Mouse (Mus musculus): ENCODE data around the gene Wbp2nl. TPM values are rescaled to one million over a fixed set of nuclear protein-coding genes. Genes with fewer than 3 reads are reported as not detected.

Gene Wbp2nl
- polyA plus RNA-seq, 1 experiment from 2014 or later = not detected

DNA sequence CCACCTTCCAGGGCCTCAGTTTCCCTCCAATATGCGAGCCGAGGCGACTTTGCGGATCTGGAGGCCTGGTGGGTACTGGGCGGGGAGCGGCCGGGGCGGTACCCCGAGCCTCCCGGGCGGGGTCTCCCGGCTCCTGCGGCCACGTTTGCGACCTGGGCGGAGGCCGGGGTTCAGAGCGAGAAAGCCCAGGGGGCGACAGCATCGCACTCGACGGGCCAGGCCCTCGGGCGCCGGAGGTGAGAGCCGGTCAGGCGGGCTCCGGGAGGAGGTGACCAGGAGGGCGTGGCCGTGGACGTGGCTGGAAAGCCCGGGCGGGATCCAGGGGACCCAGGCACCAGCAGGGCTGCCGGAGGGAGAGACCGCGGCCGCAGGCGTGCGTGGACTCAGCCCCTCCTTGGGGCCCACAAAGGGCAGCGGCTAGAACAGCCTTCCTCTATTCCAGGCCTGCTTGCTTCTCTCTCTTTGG lies 42.3 kb downstream of the Wbp2nl start:
- peak overlapping the region; percentile 68 for H3K9ac ChIP-seq
- WGBS = 1% methylated on average over 35 of the region's 40 CpGs
- peak overlapping the region; percentile 85 for H3K27ac ChIP-seq (replicated peaks)
- peaks cover 11% of the 10 kb centered on the region; the same call in 1 of the 2 replicates for H3K36me3 ChIP-seq
- H3K9me3 ChIP-seq (replicated peaks) = no peaks in the 10 kb centered on the region
- ATAC-seq (ENCODE audit: insufficient number of reproducible peaks, low FRiP score, low TSS enrichment, low read depth) = no peak
- H3K27me3 ChIP-seq = no peaks in the 10 kb centered on the region
- peak overlapping the region; percentile 72 for H3K4me2 ChIP-seq (replicated peaks)
- peak overlapping the region; percentile 59 for H3K4me3 ChIP-seq (replicated peaks)
- H3K4me1 ChIP-seq = peaks cover 47% of the 10 kb centered on the region

DNA sequence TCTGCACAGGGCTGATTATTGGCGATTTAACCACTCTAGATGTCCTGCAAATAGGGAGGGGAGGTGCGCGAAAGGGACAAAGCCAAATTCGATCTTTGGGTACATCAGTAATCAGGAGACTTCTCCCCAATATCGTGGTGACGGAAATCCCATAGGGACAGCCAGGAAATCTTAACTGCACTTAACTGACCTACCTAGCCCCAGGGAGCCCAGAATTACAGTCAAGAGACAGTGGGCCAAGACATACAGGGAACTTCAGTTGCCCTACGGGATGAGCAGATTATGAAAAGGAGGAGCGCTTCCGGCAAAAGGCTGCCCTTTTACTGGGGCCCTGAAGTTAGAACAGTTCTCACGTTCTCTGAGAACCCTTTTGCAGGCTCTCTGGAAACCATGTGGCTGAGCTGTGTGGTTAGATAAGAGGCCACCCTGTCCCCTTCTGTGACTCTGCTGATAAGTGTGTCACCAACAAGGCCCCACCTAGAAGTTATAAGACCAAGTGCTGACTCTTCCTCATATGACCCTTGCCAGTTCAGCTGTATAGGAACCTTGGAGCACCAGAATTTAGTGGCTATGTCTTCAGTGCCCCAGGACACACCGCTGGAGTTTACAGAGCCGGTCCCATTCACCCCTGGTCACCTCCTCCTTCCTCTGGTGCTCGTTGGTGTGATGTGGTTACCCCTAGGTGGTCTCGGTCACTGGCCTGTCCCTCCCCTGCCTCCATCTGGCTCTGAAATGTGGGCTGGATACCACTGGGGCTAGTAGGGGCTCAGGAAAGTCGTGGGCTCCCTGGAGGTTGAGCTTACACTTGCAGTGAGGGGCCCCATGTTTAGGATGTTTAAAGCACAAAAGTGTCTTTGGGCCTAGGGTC lies 43.2 kb downstream of the Wbp2nl start:
- WGBS = 53% methylated on average over 15 of the region's 15 CpGs
- Histone ChIP-seq H3K4me3 (replicated peaks) (peak overlapping the region; percentile 59), H3K9me3 (replicated peaks) (no peaks in the 10 kb centered on the region), H3K4me2 (replicated peaks) (peak overlapping the region; percentile 72), H3K27ac (replicated peaks) (peak overlapping the region; percentile 85), H3K36me3 (peaks cover 5% of the 10 kb centered on the region; the same call in 1 of the 2 replicates), H3K9ac (peak overlapping the region; percentile 68), H3K27me3 (no peaks in the 10 kb centered on the region), H3K4me1 (peaks cover 44% of the 10 kb centered on the region)
- no peak for ATAC-seq (ENCODE audit: insufficient number of reproducible peaks, low FRiP score, low TSS enrichment, low read depth)

DNA sequence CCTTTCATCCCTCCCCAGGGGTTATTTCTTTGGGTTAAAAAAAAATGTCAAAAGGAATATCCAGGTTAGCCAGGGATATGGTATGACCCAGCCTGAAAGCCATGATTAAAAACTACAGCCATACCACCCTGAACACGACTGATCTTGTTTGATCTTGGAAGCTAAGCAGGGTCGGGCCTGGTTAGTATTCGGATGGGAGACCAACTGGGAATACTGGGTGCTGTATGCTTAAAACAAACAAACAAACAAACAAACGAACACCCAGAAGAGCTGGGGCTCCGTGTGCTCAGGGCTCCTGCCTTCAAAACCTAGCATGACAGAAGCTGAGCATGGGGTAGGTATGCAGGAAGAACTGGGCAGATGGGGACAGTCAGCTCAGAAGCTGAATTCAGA lies 43.8 kb downstream of the Wbp2nl start:
- WGBS = 71% methylated on average over 5 of the region's 5 CpGs
- Histone ChIP-seq H3K27me3 (no peaks in the 10 kb centered on the region), H3K4me1 (peaks cover 45% of the 10 kb centered on the region), H3K4me3 (replicated peaks) (no peak overlapping the region; the same call in 1 of the 2 replicates), H3K4me2 (replicated peaks) (0 out of 2 replicates have a peak overlapping the region, but pooled peaks have one; percentile 72), H3K36me3 (0 out of 2 replicates have a peak, but pooled peaks cover 4% of the 10 kb centered on the region), H3K9ac (no peak overlapping the region), H3K9me3 (replicated peaks) (no peaks in the 10 kb centered on the region), H3K27ac (replicated peaks) (no peak overlapping the region)
- ATAC-seq (ENCODE audit: insufficient number of reproducible peaks, low FRiP score, low TSS enrichment, low read depth) = no peak

DNA sequence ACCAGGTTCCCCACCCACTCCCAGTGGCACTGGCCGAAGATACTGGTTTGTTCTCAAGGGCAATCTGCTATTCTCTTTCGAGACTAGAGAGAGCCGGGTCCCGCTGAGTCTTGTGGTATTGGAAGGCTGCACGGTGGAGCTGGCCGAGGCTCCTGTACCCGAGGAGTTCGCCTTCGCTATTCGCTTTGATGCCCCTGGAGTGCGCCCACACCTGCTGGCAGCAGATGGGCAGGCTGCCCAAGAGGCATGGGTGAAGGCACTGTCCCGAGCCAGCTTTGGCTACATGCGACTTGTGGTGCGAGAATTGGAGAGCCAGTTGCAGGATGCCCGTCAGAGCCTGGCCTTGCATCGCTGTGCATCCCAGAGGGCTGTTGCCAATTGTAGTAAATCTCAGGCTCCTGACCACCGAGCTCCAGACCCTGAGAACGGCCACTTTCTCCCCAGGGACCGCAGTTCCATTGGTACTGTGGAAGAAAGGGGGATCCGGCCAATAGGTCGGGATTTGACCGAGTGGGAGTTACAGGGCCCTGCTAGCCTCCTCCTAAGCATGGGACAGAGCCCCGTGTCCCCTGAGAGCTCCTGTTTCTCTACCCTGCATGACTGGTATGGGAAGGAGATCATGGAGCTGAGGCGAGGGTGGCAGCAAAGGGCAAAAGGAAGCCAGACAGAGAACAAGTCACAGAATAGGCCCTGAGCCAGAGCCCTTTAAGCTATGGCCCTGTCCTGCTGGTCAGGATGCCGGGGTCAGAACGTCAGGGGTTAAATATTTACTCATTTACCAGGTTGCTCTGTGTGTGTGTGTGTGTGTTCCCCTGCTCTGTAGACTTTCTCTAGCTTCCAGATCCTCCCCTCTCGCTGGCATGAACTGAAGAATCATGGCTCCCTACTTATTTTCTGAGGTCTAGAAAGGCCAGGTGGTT lies 44.9 kb downstream of the Wbp2nl start:
- Histone ChIP-seq H3K4me2 (replicated peaks) (no peak overlapping the region), H3K36me3 (peaks cover 14% of the 10 kb centered on the region), H3K4me1 (peaks cover 42% of the 10 kb centered on the region), H3K9ac (no peak overlapping the region), H3K4me3 (replicated peaks) (no peak overlapping the region), H3K27me3 (no peaks in the 10 kb centered on the region), H3K27ac (replicated peaks) (no peak overlapping the region), H3K9me3 (replicated peaks) (no peaks in the 10 kb centered on the region)
- ATAC-seq (ENCODE audit: insufficient number of reproducible peaks, low FRiP score, low TSS enrichment, low read depth) = no peak
- 87% methylated on average over 27 of the region's 27 CpGs for WGBS

DNA sequence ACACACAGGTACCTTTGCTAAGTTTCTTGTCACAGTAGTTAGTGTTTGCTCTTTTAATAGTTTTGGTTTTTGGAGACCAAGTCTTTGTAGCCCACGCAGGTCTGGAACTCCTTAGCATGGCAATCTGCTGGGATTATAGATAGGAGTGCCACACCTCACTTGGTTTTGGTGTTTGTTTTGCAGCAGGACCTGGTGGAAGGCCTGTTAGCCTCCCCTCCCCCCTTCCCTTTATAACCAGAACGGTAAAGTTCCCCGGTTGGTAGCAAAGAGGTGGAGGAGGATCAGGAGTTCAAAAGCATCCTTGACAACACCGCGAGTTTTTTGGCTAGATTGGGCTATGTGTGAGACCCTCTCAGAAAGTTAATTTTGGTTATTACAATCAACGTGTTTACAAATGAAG lies 46.2 kb downstream of the Wbp2nl start:
- peaks cover 36% of the 10 kb centered on the region for H3K4me1 ChIP-seq
- H3K4me2 ChIP-seq (replicated peaks) = no peak overlapping the region
- H3K4me3 ChIP-seq (replicated peaks) = no peak overlapping the region
- no peaks in the 10 kb centered on the region for H3K9me3 ChIP-seq (replicated peaks)
- H3K36me3 ChIP-seq = peaks cover 27% of the 10 kb centered on the region
- WGBS = 88% methylated on average over 6 of the region's 6 CpGs
- H3K27ac ChIP-seq (replicated peaks) = 0 out of 2 replicates have a peak overlapping the region, but pooled peaks have one; percentile 17
- no peaks in the 10 kb centered on the region for H3K27me3 ChIP-seq
- no peak for ATAC-seq (ENCODE audit: insufficient number of reproducible peaks, low FRiP score, low TSS enrichment, low read depth)
- H3K9ac ChIP-seq = no peak overlapping the region

DNA sequence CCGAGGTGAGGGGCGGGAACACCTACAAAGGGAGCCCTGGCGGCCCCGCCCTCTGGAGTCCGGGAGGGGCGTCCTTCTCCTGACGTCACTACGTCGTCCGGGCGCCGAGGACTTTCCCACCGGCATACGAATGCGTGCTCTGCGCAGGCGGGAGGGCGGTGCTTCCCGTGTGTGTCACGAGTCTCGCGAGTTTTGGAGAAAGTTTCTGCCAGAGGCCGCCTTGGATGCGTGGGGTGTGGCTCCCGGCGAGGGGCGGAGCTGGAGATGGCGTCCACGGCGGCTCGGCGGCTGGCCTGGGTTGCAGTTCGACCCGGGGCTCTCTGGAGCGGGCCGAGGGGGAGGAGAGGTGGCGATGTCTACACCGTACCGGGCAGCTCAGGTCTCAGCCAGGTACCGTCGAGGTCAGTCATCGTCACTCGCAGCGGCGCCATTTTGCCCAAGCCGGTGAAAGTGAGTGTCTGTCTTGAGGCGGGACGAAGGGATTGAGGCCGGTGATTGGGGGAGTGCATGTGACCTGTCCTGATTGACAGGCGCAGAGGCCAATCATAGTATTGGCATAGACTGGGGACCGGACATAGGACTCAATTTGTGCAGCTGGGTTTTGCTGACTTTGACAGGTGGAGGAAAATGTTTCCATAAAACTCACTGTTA lies 47.2 kb downstream of the Wbp2nl start:
- H3K36me3 ChIP-seq = peaks cover 36% of the 10 kb centered on the region
- H3K9ac ChIP-seq = peak overlapping the region; percentile 73
- H3K4me3 ChIP-seq (replicated peaks) = peak overlapping the region; percentile 81
- H3K4me2 ChIP-seq (replicated peaks) = peak overlapping the region; percentile 87
- under 1% methylated on average over 51 of the region's 51 CpGs for WGBS
- H3K9me3 ChIP-seq (replicated peaks) = no peaks in the 10 kb centered on the region
- H3K4me1 ChIP-seq = peaks cover 28% of the 10 kb centered on the region
- peak overlapping the region; percentile 94 for H3K27ac ChIP-seq (replicated peaks)
- ATAC-seq (ENCODE audit: insufficient number of reproducible peaks, low FRiP score, low TSS enrichment, low read depth) = peak; percentile 97
- H3K27me3 ChIP-seq = no peaks in the 10 kb centered on the region

DNA sequence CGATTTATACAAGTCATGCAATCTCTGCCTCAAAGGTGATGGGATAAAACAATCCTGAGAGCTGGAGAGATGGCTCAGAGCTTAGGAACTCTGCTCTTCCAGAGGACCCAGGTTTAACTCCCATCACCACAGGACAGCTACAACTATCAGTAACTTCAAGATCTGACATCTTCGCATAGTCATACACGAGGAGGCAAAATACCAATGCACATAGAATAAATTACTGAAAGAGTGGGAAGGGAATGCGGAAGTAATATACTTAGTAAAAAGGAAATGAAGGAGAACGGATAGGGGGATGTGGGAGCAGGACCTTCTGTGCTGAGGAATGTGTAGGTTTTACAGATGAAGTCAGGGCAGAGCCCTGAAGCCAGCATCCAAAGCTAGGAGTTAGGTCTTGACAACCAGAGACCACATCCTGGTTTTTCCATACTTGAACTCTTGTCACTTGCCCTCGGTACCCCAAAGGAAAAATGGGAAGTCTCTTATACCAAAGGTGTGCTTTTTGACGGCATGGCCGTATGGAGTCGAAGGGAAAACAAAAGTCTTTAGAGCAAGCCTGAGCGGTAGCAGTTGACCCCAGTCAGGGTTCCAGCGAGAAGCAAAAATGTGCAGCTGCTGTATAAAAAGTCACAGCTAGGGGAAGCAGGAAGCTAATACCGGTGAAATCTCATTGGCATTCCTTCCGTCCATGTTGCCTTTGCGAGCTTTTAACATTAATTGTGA lies 48.0 kb downstream of the Wbp2nl start:
- Histone ChIP-seq H3K9ac (peak overlapping the region; percentile 73), H3K27me3 (no peaks in the 10 kb centered on the region), H3K27ac (replicated peaks) (peak overlapping the region; percentile 94), H3K9me3 (replicated peaks) (no peaks in the 10 kb centered on the region), H3K4me1 (peaks cover 24% of the 10 kb centered on the region), H3K4me3 (replicated peaks) (peak overlapping the region; percentile 81), H3K4me2 (replicated peaks) (peak overlapping the region; percentile 87), H3K36me3 (peaks cover 39% of the 10 kb centered on the region)
- ATAC-seq (ENCODE audit: insufficient number of reproducible peaks, low FRiP score, low TSS enrichment, low read depth) = no peak
- 56% methylated on average over 14 of the region's 14 CpGs for WGBS

DNA sequence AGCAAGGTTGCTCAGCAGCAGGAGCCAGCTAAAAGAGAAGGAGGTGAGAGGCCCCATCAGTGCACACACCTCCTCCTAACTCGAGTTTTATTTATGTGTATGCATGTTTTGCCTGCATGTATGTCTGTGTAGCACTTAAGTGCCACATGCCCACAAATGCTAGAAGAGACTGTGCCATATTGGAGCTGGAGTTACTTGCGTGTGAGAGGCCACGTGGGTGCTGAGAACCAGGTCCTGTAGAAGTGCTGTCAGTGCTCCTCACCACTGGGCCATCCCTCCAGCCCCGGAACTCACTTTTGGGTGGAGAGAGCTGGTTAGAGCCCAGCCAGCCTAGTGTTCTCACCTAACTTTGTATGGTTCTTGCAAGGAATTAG lies 48.5 kb downstream of the Wbp2nl start:
- ATAC-seq (ENCODE audit: insufficient number of reproducible peaks, low FRiP score, low TSS enrichment, low read depth) = no peak
- no peak overlapping the region for H3K27ac ChIP-seq (replicated peaks)
- peak overlapping the region; percentile 81 for H3K4me3 ChIP-seq (replicated peaks)
- peak overlapping the region; percentile 87 for H3K4me2 ChIP-seq (replicated peaks)
- WGBS = 78% methylated on average over 4 of the region's 4 CpGs
- 0 out of 2 replicates have a peak overlapping the region, but pooled peaks have one; percentile 73 for H3K9ac ChIP-seq
- H3K9me3 ChIP-seq (replicated peaks) = no peaks in the 10 kb centered on the region
- H3K27me3 ChIP-seq = no peaks in the 10 kb centered on the region
- H3K4me1 ChIP-seq = peaks cover 23% of the 10 kb centered on the region
- peaks cover 39% of the 10 kb centered on the region for H3K36me3 ChIP-seq

DNA sequence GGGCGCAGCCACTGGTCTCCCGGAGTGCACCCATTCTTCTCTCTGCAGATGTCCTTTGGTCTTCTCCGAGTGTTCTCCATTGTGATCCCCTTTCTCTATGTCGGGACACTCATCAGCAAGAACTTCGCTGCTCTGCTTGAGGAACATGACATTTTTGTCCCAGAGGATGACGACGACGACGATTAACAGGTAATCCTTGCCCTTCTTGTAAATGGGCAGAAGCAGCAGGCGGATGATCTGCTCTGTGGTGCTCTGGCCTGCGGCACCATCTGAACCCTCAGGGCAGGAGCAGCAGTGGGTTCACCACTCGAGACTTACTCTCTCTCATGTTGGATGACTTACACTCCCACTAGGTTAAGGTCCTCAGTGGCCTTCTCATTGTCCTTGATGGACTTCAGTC lies 49.1 kb downstream of the Wbp2nl start:
- Histone ChIP-seq H3K4me1 (peaks cover 26% of the 10 kb centered on the region), H3K27ac (replicated peaks) (no peak overlapping the region), H3K27me3 (no peaks in the 10 kb centered on the region), H3K4me2 (replicated peaks) (no peak overlapping the region), H3K36me3 (peaks cover 39% of the 10 kb centered on the region), H3K9me3 (replicated peaks) (no peaks in the 10 kb centered on the region), H3K4me3 (replicated peaks) (peak overlapping the region; percentile 81; the same call in 1 of the 2 replicates), H3K9ac (no peak overlapping the region)
- 90% methylated on average over 12 of the region's 12 CpGs for whole genome bisulfite sequencing
- no peak for ATAC-seq (ENCODE audit: insufficient number of reproducible peaks, low FRiP score, low TSS enrichment, low read depth)

DNA sequence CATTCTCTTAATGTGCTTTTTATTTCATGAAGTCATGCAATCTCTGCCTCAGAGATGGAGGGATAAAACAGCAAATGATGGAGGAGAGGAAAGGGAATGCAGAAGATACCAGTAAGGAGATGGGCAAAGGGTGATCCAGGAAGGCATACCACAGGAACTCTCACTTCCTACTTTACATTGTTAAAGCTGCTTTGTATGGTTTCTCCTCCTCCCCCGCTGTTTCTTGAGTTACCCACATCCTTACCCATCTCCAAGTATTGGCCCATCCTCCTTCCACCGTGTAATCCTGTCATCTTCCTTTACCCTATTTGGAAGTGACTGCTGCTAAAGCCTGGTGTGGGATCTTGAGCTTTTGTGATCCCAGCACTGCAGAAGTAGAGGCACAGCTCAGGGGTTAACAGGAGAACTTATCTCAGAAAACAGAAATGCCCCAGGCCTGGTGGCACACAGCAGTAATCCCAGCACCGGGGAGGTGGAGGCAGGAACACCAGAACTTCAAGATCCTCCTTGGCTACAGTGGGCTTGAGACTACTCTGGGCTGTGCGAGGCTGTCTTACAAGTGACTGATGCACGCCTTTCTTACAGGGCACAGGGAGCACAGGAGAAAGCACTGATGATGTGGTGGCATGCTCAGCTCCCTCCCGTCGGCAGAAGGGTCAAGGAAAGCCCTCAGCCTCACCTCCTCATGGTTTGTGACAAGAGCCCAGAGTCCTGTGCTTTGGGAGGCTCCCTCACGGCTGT lies 49.7 kb downstream of the Wbp2nl start:
- H3K27me3 ChIP-seq = no peaks in the 10 kb centered on the region
- no peak overlapping the region for H3K4me3 ChIP-seq (replicated peaks)
- no peaks in the 10 kb centered on the region for H3K9me3 ChIP-seq (replicated peaks)
- H3K4me1 ChIP-seq = peaks cover 32% of the 10 kb centered on the region
- peaks cover 36% of the 10 kb centered on the region for H3K36me3 ChIP-seq
- no peak overlapping the region for H3K9ac ChIP-seq
- H3K4me2 ChIP-seq (replicated peaks) = no peak overlapping the region
- H3K27ac ChIP-seq (replicated peaks) = no peak overlapping the region
- no peak for ATAC-seq (ENCODE audit: insufficient number of reproducible peaks, low FRiP score, low TSS enrichment, low read depth)
- 82% methylated on average over 8 of the region's 8 CpGs for WGBS
